Mouse (Mus musculus) left cerebral cortex, postnatal 10 days (tissue): ENCODE measurements around the gene Ctnna3. TPM values are rescaled to one million over a fixed set of nuclear protein-coding genes. Genes with fewer than 3 reads are reported as not detected.

Experiments
- DNase-seq, 2 experiments: peaks; one replicate each; pipeline ENCODE4 v3.0.0; 2021 to 2022; ENCODE audit warnings: low spot score in 2 of 2, mixed read lengths in 1 of 2; ENCODE audit errors: extremely low spot score in 1 of 2
- intact Hi-C: fragments of 180-260 bp; cut with DNase I; formaldehyde crosslinking; loops from one replicate; pipeline ENCODE4 v1.15.1; 2025
- total RNA-seq, 2 experiments: library from RNA; stranded (reverse); gene quantifications; 2 replicates each; pipeline ENCODE4 v1.2.3; 2021

Ctnna3 gene
- total RNA-seq, 2 experiments from 2014 or later, result 1.4 TPM

GRCm38 (mm10) chr10:64086183-64086566 is 656.3 kb downstream of the Ctnna3 start:
- no peak for DNase-seq
- intact Hi-C loops, result loop anchor here (10.0 kb wide), 2 partner anchors 659 to 661 kb away; partner anchors contain the start of gene Gm7075

DNA sequence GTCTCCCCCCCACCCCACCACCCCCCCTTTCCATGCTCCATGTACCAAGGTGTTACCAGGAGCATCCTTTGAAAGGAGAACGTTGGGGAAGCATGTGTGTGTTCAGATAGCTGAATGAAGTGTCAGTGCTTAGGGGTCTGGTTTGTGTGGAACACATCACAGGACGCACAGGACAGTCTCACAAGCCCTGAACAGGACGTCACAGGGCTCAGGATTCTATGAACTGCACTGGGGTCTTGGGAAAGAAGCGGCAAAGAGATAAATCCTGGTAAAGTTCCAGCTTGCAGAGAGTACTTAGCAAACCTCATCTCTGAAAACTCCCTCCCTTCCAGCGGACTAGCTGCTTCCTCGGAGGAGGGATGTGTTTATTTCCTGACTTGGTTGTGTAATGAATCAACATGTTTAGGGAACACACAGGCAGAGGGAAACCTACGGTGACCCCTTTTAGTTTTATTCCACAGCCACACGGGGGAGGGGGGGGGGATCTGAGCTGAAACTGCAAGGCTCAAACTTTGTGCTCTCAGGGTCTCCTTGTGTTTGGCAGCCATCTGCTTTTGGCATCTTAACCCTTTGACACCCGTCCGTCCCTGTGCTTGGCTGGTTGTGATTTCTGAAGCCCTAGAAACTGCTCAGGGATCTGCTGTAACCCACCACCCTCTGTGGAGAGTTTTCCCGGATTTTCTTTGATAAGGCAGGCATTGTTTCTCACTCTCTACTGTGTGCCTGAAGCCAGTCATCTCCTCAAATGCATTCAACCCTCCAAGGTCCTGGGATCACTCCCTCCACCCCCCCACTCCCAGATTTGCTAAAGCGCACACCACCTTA is 656.9 kb downstream of the Ctnna3 start:
- DNase-seq, result no peak

GRCm38 (mm10) chr10:64087521-64087920 is 657.6 kb downstream of the Ctnna3 start:
- intact Hi-C loops, result loop anchor here (10.0 kb wide), 2 partner anchors 657 to 663 kb away; partner anchors contain the start of gene Gm7075
- no peak for DNase-seq

More for the DNA sequence above, 656.9 kb downstream of the Ctnna3 start:
- intact Hi-C loops, result loop anchor here (10.0 kb wide), 2 partner anchors 658 to 662 kb away; partner anchors contain the start of gene Gm7075

DNA sequence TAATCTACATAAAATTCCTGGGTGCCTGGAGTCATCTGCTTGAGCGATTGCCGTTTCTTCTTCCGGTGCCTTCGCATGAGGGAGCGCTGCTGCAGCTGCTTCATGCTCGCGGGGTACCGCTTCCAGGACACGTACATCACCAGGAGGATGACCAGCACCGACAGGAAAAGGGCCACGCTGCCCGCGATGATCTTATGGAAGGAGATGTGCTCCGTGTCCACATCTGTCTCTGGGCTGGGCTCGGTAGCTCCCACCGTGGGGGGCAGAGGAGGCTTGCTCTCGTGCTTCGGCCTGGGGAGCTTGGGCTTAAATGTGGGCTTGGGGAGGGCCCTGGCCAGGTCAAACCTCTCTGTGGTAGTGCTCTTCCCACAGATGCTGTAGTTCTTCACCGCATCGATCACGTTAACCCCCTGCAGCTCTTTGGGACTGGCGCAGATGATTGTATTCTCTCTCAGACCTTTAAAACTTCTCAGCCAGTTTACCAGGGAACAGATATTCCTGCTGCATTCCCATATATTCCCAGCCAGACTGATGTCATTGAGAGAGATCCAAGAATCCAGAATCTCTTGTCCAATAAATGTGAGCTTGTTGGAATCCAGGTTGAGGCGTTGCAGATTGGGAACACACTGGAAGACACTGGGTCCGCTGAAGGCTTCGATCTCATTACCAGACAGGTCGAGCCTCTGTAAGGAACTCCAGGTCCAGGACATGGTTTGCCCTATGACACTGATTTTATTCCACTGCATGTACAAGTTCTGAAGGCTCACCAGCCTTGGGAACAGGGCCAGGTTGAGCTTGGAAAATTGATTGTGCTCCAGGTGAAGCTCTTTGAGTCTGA is 658.3 kb downstream of the Ctnna3 start:
- intact Hi-C loops, result loop anchor here (10.0 kb wide), 2 partner anchors 657 to 663 kb away; partner anchors contain the start of gene Gm7075
- peak in 1 of 2 experiments; percentile 40 for DNase-seq

GRCm38 (mm10) chr10:64088774-64089460 is 659.0 kb downstream of the Ctnna3 start:
- DNase-seq, result no peak
- intact Hi-C loops, result loop anchor here (10.0 kb wide), 2 partner anchors 656 to 664 kb away; partner anchors contain the start of gene Gm7075

DNA sequence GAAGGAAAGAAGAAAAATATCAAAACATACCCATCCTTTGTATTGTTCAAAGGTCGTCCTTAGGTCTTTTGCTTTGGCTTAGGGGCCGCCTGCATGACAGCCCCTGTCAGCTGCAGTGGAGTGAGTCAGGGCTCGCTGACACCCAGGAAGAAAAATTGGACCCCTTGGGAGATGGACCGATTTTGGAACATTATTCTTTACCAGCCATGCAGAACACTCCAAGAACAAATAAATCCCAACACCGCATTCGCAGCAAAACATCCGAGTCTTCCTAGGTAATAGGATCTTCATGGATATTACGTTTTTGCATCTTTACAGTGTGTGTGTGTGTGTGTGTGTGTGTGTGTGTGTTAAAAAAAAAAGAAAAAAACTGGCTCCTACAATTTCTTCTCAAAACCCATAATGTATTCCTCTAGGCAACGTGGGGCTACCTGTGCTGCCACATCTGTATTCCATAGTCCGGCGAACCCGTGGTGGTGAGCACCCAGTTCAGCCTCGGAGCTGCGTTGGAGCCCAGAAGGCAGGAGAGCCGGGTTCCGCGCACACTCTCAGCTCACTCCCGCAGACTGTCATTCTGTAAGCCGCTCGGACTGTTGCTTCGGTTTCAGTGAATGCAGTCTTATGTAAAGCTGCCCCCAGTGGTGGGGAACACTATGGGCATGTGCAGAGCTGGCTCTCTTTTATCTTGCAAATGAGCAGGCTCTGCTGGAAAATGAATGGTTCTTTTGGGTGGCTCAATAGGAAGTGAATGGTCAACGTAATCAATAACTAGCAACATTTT is 660.0 kb downstream of the Ctnna3 start, which contains the start of gene Lrrtm3:
Gene Lrrtm3 (minus strand): TSS at position 598 of the 781 bp plus-strand sequence.
- DNase-seq, result peak; percentile 77 to 89
- intact Hi-C loops, result loop anchor here (10.0 kb wide), 2 partner anchors 655 to 665 kb away; partner anchors contain the start of gene Gm7075

GRCm38 (mm10) chr10:64096532-64096931 is 666.6 kb downstream of the Ctnna3 start:
- intact Hi-C loops, result no loop called here

GRCm38 (mm10) chr10:64115246-64115645 is 685.3 kb downstream of the Ctnna3 start:
- intact Hi-C loops, result no loop called here
- DNase-seq, result no peak

More at GRCm38 (mm10) chr10:64096532-64096931, 666.6 kb downstream of the Ctnna3 start:
- DNase-seq, result no peak

GRCm38 (mm10) chr10:64118833-64119232 is 688.9 kb downstream of the Ctnna3 start:
- DNase-seq, result no peak
- intact Hi-C loops, result no loop called here

GRCm38 (mm10) chr10:64130397-64131150 is 700.7 kb downstream of the Ctnna3 start:
- no peak for DNase-seq

GRCm38 (mm10) chr10:64133461-64133860 is 703.6 kb downstream of the Ctnna3 start:
- intact Hi-C loops, result no loop called here
- no peak for DNase-seq

More at GRCm38 (mm10) chr10:64130397-64131150, 700.7 kb downstream of the Ctnna3 start:
- intact Hi-C loops, result no loop called here

DNA sequence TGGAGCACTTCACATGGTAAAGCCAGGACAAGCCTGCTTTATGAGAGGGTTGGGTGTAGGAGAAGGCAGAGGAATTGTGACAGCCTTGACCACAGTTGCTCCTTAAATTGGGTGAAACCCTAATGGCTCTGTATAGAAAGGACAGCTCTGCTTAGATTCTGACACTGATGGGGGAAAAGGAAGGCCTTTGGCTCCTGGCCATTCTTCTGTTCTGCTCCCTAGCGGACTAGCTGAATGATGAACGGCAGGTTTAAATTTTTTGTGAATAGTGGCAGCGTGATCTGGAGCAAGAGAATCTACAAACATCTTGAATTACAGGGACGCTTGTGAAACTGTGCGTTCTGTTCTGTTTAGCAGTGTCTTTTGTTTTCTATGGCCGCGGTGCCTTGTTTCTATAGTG is 705.6 kb downstream of the Ctnna3 start:
- DNase-seq, result no peak
- intact Hi-C loops, result no loop called here

DNA sequence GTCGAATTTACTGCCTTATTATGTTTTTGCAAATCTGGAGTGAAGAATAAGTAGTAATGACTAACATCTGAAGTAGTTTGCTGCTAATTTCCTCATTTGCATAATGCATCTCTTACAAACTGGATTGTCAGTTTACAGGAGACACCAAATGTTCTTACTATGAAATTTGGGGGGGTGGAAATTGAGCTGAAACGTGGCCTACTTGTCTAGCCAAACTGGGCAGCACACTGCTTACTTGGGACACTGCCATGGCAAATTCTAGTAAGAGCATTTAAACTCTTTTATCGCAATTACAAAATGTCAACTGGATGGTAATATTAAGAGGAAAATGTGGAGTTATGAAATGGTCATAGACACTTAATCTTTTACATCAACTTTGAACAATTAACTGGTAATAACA is 716.6 kb downstream of the Ctnna3 start:
- intact Hi-C loops, result no loop called here

GRCm38 (mm10) chr10:64181696-64182095 is 751.8 kb downstream of the Ctnna3 start:
- intact Hi-C loops, result no loop called here
- peak in 1 of 2 experiments; percentile 13 for DNase-seq

More for the DNA sequence above, 716.6 kb downstream of the Ctnna3 start:
- no peak for DNase-seq

GRCm38 (mm10) chr10:64182731-64183130 is 752.8 kb downstream of the Ctnna3 start:
- no peak for DNase-seq
- intact Hi-C loops, result no loop called here

DNA sequence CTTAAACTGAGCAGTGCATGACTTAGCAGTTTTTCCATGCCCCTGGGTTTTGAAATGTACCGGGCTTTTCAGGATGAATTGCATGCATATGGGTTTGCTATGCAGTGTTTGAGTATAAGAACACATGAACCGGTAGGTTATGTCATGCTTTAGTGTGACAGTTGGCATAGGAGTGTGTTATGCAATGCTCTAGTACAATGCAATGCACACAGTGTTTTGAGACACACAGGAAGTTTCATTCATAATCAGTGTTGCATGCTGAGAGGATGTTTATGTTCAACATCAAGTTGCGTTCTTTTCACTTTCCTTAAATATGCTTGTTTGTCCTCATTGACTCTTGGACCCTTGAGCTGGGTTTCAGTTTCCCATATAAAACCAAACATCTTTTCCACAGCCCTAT is 758.1 kb downstream of the Ctnna3 start:
- intact Hi-C loops, result no loop called here
- DNase-seq, result no peak

DNA sequence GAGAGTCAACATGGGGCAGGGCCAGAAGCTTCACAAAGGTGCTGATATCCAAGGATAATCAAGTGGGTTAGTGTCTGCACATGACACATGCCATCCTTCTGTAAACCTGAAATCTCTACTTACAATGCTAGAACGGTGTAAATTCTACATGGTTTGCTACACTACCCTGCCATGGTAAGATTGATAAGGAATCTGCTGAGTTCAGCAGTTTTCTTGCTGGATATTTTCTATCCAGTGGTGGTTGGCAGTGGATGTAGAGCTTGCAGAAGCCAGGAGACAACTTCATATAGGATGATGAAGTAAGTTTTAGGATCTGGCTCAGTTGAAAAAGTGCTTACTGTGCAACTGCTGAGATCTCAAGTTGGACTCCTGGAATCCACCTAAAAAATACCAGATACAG is 767.7 kb downstream of the Ctnna3 start:
- no peak for DNase-seq
- intact Hi-C loops, result no loop called here
